Mouse (Mus musculus): Measurements from ENCODE around the gene Spn.
"Not testable (repeated sequence)": the region's sequence is repeated elsewhere in the genome, so short reads cannot be mapped to it uniquely, and the experiment has no call there.

Gene Spn

DNA sequence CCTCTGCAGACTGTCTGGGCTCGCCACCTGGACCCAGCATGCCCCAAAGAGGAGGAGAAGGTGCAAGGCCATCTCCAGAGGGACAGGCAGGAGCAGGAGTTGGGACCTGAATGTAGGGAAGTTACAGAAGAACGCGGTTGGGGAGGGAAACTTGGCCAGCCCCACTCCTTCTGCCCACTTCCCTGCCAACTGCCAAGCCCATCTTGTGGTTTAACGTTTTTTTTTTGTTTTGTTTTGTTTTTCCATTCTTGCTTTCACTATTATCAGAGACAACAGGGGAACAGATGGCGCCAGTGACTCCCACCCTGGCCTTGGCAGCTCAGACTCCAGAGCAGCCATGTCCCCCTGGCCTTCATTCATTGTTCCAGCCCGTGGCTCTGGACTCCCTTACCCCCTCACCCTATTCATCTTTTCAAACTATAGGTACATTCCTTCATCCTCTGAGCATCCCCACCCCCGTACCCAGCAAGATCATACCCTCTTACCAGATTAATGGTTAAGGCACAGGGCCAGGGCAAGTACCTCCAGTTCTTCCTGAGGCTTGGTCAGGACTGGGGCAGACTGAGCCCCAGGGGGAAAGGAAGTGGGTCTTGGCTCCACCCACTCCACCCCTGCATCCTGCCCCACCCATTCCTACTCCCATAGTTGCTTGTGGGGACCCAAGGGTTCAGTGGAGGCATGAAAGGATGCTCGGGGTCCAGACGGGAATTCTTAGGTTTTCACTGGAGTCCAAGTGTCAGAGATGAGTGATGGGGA is at the start of gene Spn:
Gene Spn, minus strand, starts transcription at position 562 of the 756 bp plus-strand sequence.
- no peak for DNase-seq (ENCODE audit: inconsistent ontology term)

GRCm38 (mm10) chr7:127187351-127187750 is 49.7 kb upstream of the Spn start:
- no peak for DNase-seq (ENCODE audit: inconsistent ontology term)

DNA sequence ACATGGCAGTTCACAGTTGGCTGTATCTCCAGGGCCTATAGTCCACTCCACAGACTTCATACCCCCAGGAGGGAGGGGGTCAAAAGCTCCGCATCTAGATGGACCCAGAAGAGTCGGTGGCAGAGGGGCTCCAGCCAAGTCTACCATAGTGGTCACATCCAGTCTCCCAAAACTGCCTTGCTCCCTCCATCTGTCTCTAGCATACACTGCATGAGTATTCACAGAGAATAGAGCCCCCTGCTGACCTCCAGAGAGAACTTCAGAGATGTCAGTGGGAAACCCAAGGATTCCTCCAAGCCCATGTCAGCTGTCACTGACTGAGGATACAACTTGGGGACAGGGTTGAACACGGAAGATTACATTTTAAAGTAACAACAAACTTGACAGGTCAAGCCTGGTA is 48.0 kb upstream of the Spn start:
- no peak for DNase-seq (ENCODE audit: inconsistent ontology term)

- no peak for DNase-seq (ENCODE audit: inconsistent ontology term)
These were observed 47.1 kb upstream of the Spn start for GRCm38 (mm10) chr7:127184720-127185119.

DNA sequence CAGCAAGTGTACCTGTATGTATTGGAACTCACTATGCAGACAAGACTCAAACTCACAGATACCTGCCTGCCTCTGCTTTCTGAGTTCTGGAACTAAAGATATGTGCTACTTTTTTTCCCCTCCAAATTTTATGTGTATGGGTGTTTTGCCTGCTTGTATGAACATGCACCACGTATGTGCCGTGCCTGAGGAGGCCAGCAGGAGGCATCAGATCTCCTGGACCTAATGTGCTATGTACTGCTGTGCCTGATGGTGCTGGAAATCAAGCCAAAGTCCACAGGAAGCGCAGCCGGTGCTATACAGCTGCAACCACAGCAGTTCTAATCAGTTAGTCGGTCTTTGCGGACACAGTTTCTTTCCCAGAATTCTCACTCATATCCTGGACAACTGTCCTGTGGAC is 46.2 kb upstream of the Spn start:
- DNase-seq (ENCODE audit: inconsistent ontology term) = no peak

DNA sequence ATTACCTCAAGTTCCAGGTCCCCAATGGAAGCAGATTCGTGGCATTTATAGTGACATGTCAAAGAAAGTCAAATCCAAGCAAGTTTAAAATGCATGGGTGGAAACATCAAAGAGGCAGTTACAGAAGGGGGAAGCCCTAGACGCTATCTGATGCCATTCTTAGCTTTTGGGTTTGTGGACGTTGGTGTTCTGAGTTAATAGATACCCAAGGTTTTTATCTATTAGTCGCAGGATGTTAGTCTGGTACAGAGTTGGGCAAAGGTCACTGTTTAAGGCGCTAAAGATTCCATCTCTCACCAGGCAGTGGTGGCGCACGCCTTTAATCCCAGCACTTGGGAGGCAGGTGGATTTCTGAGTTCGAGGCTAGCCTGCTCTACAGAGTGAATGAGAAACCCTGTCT is 45.7 kb upstream of the Spn start:
- DNase-seq (ENCODE audit: inconsistent ontology term) = no peak

- DNase-seq (ENCODE audit: inconsistent ontology term) = not testable (repeated sequence)
These were observed 44.1 kb upstream of the Spn start for GRCm38 (mm10) chr7:127181724-127182123.

GRCm38 (mm10) chr7:127180783-127181182 is 43.2 kb upstream of the Spn start:
- DNase-seq (ENCODE audit: inconsistent ontology term) = no peak

- no peak for DNase-seq (ENCODE audit: inconsistent ontology term)
These were observed 39.3 kb upstream of the Spn start for GRCm38 (mm10) chr7:127176937-127177336.

DNA sequence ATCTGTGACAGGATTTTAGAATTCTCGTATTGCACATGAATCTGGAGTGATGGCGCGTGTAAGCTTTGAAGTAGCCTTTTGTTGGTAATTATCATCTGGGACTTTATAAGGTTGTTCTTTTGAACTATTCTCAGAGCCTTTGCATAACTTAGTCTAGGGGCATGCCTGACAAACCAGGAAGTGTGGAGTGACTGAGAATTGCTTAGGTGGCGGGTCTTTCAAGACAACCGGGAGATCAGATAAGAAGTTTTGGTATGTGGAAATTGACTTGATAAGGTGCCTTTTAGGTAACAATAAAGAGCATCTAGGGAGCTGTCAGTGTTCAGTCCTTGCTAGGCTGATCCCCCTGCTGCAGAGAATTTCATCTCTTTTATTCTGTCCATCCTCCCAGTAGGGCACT is 28.9 kb upstream of the Spn start:
- DNase-seq (ENCODE audit: inconsistent ontology term) = no peak

DNA sequence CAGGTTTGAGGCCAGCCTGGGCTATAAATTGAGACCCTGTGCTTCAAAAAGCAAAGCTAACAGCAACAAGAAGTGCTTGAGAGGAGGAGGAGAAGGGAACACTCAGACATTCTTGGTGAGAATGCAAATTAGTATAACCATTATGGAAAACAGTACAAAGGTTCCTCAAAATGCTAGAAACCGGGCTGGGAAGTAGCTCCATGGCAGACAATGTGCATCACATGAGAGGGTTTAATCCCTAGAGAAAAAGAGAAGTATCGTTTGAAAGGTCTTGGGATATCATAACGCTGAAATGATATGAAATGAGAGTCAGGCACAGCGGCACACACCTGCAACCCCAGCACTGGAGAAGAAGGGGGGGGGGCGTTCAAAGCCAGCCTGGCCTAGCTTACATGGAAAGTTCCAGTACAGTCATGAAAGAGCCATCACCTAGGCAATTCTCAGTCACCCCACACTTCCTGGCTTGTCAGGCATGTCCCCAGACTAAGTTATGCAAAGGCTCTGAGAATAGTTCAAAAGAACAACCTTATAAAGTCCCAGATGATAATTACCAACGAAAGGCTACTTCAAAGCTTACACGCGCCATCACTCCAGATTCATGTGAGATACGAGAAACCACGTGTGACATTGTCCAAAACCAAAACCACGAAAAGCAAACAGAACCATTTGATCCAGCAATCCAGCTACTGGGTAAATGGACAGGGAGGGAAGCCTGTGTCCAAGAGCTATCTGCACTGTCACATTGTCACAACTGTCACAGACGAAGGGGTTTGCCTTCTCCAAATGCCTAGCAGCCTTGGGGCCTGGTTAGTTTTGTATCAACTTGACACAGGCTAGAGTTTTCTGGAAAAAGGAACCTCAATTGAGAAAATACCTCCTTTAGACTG is 28.2 kb upstream of the Spn start:
- no peak for DNase-seq (ENCODE audit: inconsistent ontology term)

GRCm38 (mm10) chr7:127164002-127164401 is 26.4 kb upstream of the Spn start:
- no peak for DNase-seq (ENCODE audit: inconsistent ontology term)

DNA sequence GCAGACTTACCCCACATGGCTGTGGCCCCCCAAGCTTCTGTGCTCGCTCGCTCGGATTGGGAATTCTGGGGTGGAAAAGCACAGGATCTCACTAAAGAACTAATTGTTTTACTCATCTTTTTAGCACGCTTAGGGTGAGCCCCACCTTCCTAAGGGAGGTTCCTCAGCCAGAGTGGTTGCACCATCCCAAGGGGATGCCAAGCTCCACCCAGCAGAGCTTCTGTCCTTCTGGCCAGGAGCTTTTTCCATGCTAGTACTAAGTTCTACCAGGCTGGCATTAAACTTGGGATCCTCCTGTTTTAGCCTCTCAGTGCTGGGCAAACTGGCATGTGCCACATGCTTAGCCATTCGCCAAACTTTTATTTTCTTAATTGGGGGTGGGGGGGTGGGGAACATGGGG is 24.9 kb upstream of the Spn start:
- no peak for DNase-seq (ENCODE audit: inconsistent ontology term)

DNA sequence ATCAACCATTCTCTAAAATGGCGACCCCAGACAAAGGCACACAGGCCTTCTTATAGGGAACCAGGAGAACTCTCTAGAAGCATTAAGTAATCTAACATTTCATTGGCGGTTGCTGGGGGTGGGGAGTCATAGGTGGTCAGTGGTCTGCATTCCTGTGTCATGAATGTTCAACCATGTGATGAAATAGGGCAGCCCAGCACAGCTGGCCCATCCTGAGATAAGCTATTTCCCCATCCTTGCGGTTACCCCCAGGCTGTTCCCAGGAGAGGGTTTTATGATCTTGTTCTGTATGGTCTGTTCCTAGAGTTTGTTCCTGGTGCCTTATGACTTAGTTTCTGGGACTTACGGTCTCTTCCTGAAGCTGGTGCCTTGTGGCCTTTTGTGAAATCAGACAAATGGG is 19.9 kb upstream of the Spn start:
- DNase-seq (ENCODE audit: inconsistent ontology term) = peak; percentile 19

GRCm38 (mm10) chr7:127153477-127153876 is 15.9 kb upstream of the Spn start:
- no peak for DNase-seq (ENCODE audit: inconsistent ontology term)

DNA sequence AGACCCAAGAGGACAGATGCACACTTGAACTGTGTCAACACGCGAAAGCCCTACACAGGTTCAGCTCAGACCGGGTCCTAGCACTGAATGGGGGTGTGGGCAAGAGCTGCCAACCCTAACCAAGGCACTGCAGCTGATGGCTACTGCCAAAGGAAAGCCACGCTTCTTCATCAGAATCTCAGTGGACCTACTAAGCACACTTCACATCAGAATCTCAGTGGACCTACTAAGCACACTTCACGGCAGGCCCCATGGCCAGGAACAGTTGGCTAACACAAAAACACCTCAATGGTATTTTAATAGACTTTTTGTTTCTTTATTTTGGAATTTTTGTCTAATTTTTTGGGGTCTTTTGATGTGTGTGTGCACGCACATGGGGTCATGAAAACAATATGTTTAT is 14.8 kb upstream of the Spn start:
- no peak for DNase-seq (ENCODE audit: inconsistent ontology term)

DNA sequence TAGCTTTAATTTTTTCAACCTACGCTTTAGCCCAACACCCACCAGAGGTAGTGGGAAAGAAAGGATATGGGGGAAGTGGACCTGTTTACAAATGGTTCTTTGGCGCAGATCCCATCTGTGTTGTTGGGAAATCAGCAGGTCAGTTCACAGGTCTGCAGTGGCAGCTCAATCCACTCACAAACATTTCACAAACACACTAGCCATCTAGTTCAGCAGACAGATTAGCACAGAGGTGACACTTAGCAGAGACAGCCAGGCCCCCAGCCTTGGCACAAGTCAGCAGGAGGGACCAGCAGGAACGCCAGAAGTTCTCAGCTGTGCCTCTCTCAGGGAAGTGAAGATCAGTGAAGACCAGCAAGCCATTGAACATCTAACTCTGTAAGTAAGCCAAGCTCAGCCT is 10.3 kb upstream of the Spn start:
- DNase-seq (ENCODE audit: inconsistent ontology term) = no peak

DNA sequence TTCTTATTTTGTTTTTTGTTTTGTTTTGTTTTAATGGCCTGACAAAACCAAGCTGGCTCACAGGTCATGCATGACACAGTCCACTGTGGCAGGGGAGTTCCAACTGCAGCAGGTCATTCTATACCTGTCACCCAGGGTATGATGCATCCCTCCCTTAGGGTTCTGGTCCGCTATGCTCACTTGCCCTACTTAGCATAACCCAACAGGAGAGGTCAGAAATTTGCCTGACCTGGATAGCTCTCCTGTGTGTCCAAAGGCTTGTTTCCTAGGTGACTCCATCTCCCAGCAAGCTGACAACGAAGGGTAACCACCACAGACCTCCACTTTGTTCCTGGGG is 8.6 kb upstream of the Spn start:
- DNase-seq (ENCODE audit: inconsistent ontology term) = no peak

GRCm38 (mm10) chr7:127145387-127146266 is 8.0 kb upstream of the Spn start:
- no peak for DNase-seq (ENCODE audit: inconsistent ontology term)

DNA sequence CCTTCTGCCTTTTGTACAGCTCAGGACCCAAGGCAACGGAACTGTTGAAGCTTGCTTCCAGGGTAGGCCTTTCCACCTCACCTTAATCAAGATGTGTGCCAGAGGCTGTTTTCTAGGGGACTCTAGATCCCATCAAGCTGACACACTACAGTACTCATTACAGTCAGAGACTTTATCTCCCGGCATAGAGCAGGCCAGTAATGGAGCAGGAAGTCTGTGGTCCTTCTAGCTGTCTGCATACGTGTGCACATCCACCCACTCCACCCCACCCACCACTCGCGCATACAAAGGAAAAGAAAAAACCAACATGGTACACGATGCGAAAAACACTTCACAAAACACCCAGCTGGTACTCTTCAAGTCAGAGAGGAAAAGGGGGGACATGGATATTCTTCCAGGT is 6.8 kb upstream of the Spn start:
- no peak for DNase-seq (ENCODE audit: inconsistent ontology term)

DNA sequence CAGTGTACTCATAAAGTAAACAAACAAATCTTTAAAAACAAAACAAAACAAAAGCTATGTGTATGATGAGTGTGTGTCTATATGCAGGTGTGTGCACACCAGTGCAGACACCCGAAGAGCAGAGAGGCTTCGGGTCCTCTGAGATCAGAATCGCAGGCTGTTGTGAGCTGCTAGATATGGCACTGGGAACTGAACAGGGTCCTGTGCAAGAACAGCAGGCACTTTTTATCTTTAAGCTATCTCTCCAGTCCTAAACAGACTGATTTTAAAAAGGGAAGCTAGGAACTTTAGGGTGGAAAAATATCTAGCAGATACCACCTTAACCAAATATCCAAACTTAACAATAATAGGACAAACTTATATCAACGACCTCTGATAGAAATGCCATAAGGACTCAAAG is 5.0 kb upstream of the Spn start:
- DNase-seq (ENCODE audit: inconsistent ontology term) = no peak

DNA sequence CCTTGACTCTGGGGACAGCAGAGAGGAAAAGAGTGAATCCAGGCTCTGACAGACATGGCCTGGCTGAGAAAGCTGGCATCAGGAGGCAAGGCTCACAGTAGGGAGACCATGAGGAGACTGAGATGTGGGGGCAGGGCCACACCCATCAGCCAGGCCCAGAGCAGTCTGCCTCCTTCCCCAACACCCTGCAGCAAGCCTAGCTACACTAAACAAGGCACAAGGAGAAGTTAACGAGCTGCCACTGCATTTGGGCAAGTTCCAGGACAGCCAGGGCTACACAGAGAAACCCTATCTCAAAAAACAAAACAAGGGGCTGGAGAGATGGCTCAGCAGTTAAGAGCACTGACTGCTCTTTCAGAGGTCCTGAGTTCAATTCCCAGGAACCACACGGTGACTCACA is 4.6 kb upstream of the Spn start:
- no peak for DNase-seq (ENCODE audit: inconsistent ontology term)
